Mouse (Mus musculus) hindbrain, embryonic 12.5 days (tissue): ENCODE measurements at regions not wholly inside any gene's neighbourhood (a gene's known extent, or its start where the extent isn't known, plus 50 kb on each side); places are given as distances from the start of the nearest gene placed in this dataset. TPM values are rescaled to one million over a fixed set of nuclear protein-coding genes. Genes with fewer than 3 reads are reported as not detected.

Experiments
- ATAC-seq: fragments of 200-750 bp; cut with Nextera tagmentation; 2 replicates; pipeline ENCODE4 v1.8.0; 2017; ENCODE audit warnings: moderate TSS enrichment; ENCODE audit not compliant: low FRiP score
- H3K27ac ChIP-seq: fragments of 300-500 bp; sonication (generic); 2 replicates; pipeline ENCODE4 v1.5.1; 2016; ENCODE audit warnings: mild to moderate bottlenecking
- H3K27me3 ChIP-seq: fragments of 300-500 bp; sonication (generic); 2 replicates; pipeline ENCODE4 v1.6.1; 2016; ENCODE audit warnings: mild to moderate bottlenecking
- H3K36me3 ChIP-seq: fragments of 300-500 bp; sonication (generic); 2 replicates; pipeline ENCODE4 v1.6.1; 2016; ENCODE audit warnings: mild to moderate bottlenecking
- H3K4me1 ChIP-seq: fragments of 300-500 bp; sonication (generic); 2 replicates; pipeline ENCODE4 v1.6.1; 2016
- H3K4me2 ChIP-seq: fragments of 300-500 bp; sonication (generic); replicated peaks from 2 replicates; pipeline ENCODE4 v1.6.1; 2016; ENCODE audit warnings: mild to moderate bottlenecking
- H3K4me3 ChIP-seq: fragments of 300-500 bp; sonication (generic); 2 replicates; pipeline ENCODE4 v1.5.1; 2016; ENCODE audit warnings: mild to moderate bottlenecking
- H3K9ac ChIP-seq: fragments of 300-500 bp; sonication (generic); 2 replicates; pipeline ENCODE4 v1.6.1; 2016; ENCODE audit warnings: mild to moderate bottlenecking, moderate library complexity
- H3K9me3 ChIP-seq: fragments of 300-500 bp; sonication (generic); replicated peaks from 2 replicates; pipeline ENCODE4 v1.6.1; 2016; ENCODE audit warnings: mild to moderate bottlenecking
- WGBS: fragments of 180-500 bp; shearing (Covaris S2); methylation state at CpG from one replicate; pipeline ENCODE4 v1.1.7; 2016; 5-methylcytosine and 5-hydroxymethylcytosine counted together
- microRNA-seq: library from miRNA; unstranded; fragments of <30 nt; microRNA quantifications from one replicate; pipeline ENCODE4, GENCODE M21; 2017

GRCm38 (mm10) chr12:109397175-109398058, 55.2 kb upstream of the Dlk1 start:
- H3K4me1 ChIP-seq: peaks cover 60% of the 10 kb centered on the region
- no peak overlapping the region for H3K9ac ChIP-seq
- H3K36me3 ChIP-seq: no peaks in the 10 kb centered on the region
- H3K4me2 ChIP-seq: no peak overlapping the region
- H3K27ac ChIP-seq: no peak overlapping the region
- no peak for ATAC-seq
- H3K9me3 ChIP-seq: no peaks in the 10 kb centered on the region
- WGBS: 49% methylated on average over 12 of the region's 12 CpGs
- H3K27me3 ChIP-seq: peaks cover 8% of the 10 kb centered on the region
- H3K4me3 ChIP-seq: no peak overlapping the region

DNA sequence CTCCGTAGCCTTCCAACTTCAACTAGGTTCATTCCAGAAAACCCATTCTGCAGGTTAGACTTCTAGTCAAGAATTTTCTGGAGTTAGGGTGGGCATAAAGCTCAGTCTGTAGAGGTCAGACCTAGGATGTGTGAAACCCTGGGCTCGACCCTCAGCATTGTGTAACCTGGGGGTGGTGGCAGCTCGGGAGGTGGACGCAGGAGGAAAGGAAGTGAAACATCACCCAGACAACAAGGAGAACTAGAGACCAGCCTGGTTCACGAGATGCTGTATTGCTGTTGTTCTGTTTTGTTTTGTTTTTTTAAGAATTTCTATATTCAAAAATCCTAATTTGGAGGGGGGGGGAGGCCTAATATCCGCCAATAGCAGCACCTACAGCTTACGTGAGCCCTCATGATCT, 54.1 kb upstream of the Dlk1 start:
- ATAC-seq: no peak
- H3K9me3 ChIP-seq: no peaks in the 10 kb centered on the region
- H3K4me3 ChIP-seq: no peak overlapping the region
- H3K4me2 ChIP-seq: no peak overlapping the region
- no peaks in the 10 kb centered on the region for H3K27me3 ChIP-seq
- H3K4me1 ChIP-seq: peaks cover 62% of the 10 kb centered on the region
- no peak overlapping the region for H3K9ac ChIP-seq
- WGBS: 89% methylated on average over 7 of the region's 7 CpGs
- H3K27ac ChIP-seq: no peak overlapping the region
- H3K36me3 ChIP-seq: no peaks in the 10 kb centered on the region

GRCm38 (mm10) chr12:109398951-109399350, 53.7 kb upstream of the Dlk1 start:
- Histone ChIP-seq H3K4me3 (no peak overlapping the region), H3K36me3 (no peaks in the 10 kb centered on the region), H3K9me3 (no peaks in the 10 kb centered on the region), H3K9ac (no peak overlapping the region), H3K27ac (no peak overlapping the region), H3K27me3 (no peaks in the 10 kb centered on the region), H3K4me1 (peaks cover 60% of the 10 kb centered on the region), H3K4me2 (no peak overlapping the region)
- no peak for ATAC-seq
- WGBS: 17% methylated on average over 6 of the region's 6 CpGs

GRCm38 (mm10) chr12:109399591-109399990, 53.0 kb upstream of the Dlk1 start:
- Histone ChIP-seq H3K4me3 (no peak overlapping the region), H3K27ac (no peak overlapping the region), H3K27me3 (no peaks in the 10 kb centered on the region), H3K4me1 (peaks cover 54% of the 10 kb centered on the region), H3K4me2 (peak overlapping the region; percentile 39), H3K36me3 (no peaks in the 10 kb centered on the region), H3K9me3 (no peaks in the 10 kb centered on the region), H3K9ac (no peak overlapping the region)
- WGBS: 23% methylated on average over 22 of the region's 22 CpGs
- no peak for ATAC-seq

GRCm38 (mm10) chr12:109400041-109400440, 52.6 kb upstream of the Dlk1 start:
- WGBS: 79% methylated on average over 7 of the region's 7 CpGs
- Histone ChIP-seq H3K27ac (no peak overlapping the region), H3K9me3 (no peaks in the 10 kb centered on the region), H3K9ac (no peak overlapping the region), H3K4me3 (no peak overlapping the region), H3K4me2 (no peak overlapping the region), H3K27me3 (no peaks in the 10 kb centered on the region), H3K36me3 (no peaks in the 10 kb centered on the region), H3K4me1 (peaks cover 51% of the 10 kb centered on the region)
- no peak for ATAC-seq

GRCm38 (mm10) chr12:109400936-109401586, 51.6 kb upstream of the Dlk1 start:
- H3K36me3 ChIP-seq: no peaks in the 10 kb centered on the region
- H3K9ac ChIP-seq: no peak overlapping the region
- no peak overlapping the region for H3K4me2 ChIP-seq
- no peak for ATAC-seq
- H3K4me1 ChIP-seq: peaks cover 57% of the 10 kb centered on the region
- H3K27ac ChIP-seq: no peak overlapping the region
- 51% methylated on average over 15 of the region's 15 CpGs for whole genome bisulfite sequencing
- H3K27me3 ChIP-seq: no peaks in the 10 kb centered on the region
- no peaks in the 10 kb centered on the region for H3K9me3 ChIP-seq
- H3K4me3 ChIP-seq: no peak overlapping the region

GRCm38 (mm10) chr12:109401696-109402095, 50.9 kb upstream of the Dlk1 start:
- ATAC-seq: no peak
- Histone ChIP-seq H3K27ac (peak overlapping the region; percentile 64), H3K4me3 (no peak overlapping the region), H3K9me3 (no peaks in the 10 kb centered on the region), H3K27me3 (no peaks in the 10 kb centered on the region), H3K4me2 (no peak overlapping the region), H3K9ac (no peak overlapping the region), H3K36me3 (no peaks in the 10 kb centered on the region), H3K4me1 (peaks cover 57% of the 10 kb centered on the region)
- 75% methylated on average over 6 of the region's 6 CpGs for WGBS

GRCm38 (mm10) chr12:109402226-109402625, 50.4 kb upstream of the Dlk1 start:
- no peaks in the 10 kb centered on the region for H3K27me3 ChIP-seq
- H3K9ac ChIP-seq: no peak overlapping the region
- no peaks in the 10 kb centered on the region for H3K36me3 ChIP-seq
- no peak overlapping the region for H3K4me3 ChIP-seq
- no peaks in the 10 kb centered on the region for H3K9me3 ChIP-seq
- H3K4me2 ChIP-seq: no peak overlapping the region
- H3K4me1 ChIP-seq: peaks cover 54% of the 10 kb centered on the region
- ATAC-seq: no peak
- peak overlapping the region; percentile 64 for H3K27ac ChIP-seq
- WGBS: 25% methylated on average over 9 of the region's 9 CpGs

Small RNA genes in the stretch of these regions (microRNA-seq; reads per million reads assigned to microRNA genes)
- not detected for gene Gm22234
- not detected for gene Gm25297
